ENCODE assay signal across 7 mouse cellular contexts in genomic region chr3:94482764-94483385, GRCm38 (mm10). TPM values are rescaled to one million over a fixed set of nuclear protein-coding genes. Genes with fewer than 3 reads are reported as not detected.
DNase-seq lines count a peak whose midpoint lies in the region; ATAC-seq and TF ChIP-seq lines count a peak whose summit lies in the region.

No protein-coding gene starts in this region.

- 67% methylated on average over 17 of the region's 17 CpGs for WGBS in lung, postnatal 0 days

- H3K9ac ChIP-seq in lung, postnatal 0 days (replicated peaks; ENCODE audit: low read depth) = no peak overlapping the region

- TF ChIP-seq EP300 in lung, postnatal 0 days (IDR thresholded peaks at IDR 0.05) = no peak

- H3K27me3 ChIP-seq in lung, postnatal 0 days (replicated peaks; ENCODE audit: insufficient read depth, low read length) = 0 out of 2 replicates have a peak, but pooled peaks cover 5% of the 10 kb centered on the region

- no peaks in the 10 kb centered on the region for H3K4me1 ChIP-seq in lung, postnatal 0 days (ENCODE audit: insufficient read depth, low read depth, low read length)

- no peak overlapping the region for H3K4me3 ChIP-seq in lung, postnatal 0 days (ENCODE audit: low read depth, low read length)

- TF ChIP-seq CTCF in lung, postnatal 0 days (IDR thresholded peaks at IDR 0.05) = no peak

- ATAC-seq in lung, postnatal 0 days = peak; percentile 53

- H3K9me3 ChIP-seq in lung, postnatal 0 days (ENCODE audit: low read length) = no peaks in the 10 kb centered on the region

- peak; percentile 42 to 70 for DNase-seq in urinary bladder, adult 18-20 months (ENCODE audit: low spot score in 2 of 2)
- no peak for DNase-seq in urinary bladder, postnatal 4 days (ENCODE audit: low spot score in 2 of 2)
- peak; percentile 79 for DNase-seq in fibroblast of lung, adult 2 months (ENCODE audit: low read depth)
- peak; percentile 76 for DNase-seq in lung, postnatal 0 days (ENCODE audit: low spot score)
- peak; percentile 57 for DNase-seq in skeletal muscle tissue, adult 2 months (ENCODE audit: low read depth, low spot score)
- no peak for DNase-seq in right cerebral cortex, postnatal 36 days (ENCODE audit: low spot score in 2 of 2)
- DNase-seq in ovary, postnatal 36 days (ENCODE audit: low spot score) = no peak

- H3K4me2 ChIP-seq in lung, postnatal 0 days (replicated peaks; ENCODE audit: low read depth, low read length) = no peak overlapping the region

- no peak overlapping the region for H3K27ac ChIP-seq in lung, postnatal 0 days (ENCODE audit: low read length)

- no peaks in the 10 kb centered on the region for H3K36me3 ChIP-seq in lung, postnatal 0 days (ENCODE audit: insufficient read depth, low read length)

RNA-seq across cellular contexts. Expression of gene Riiad1, which starts 2.7 kb away (rescaled TPM):
- 28.7 and 32.9 TPM in 2 replicates for polyA plus RNA-seq in lung, postnatal 0 days (2015; fragmentation: Nextera tagmentation; extraction: Ambion mirVana)

RNA-seq across cellular contexts. Expression of gene Celf3, which starts 4.8 kb away (rescaled TPM):
- 0.80 and 1.2 TPM in 2 replicates for polyA plus RNA-seq in lung, postnatal 0 days (2015; fragmentation: Nextera tagmentation; extraction: Ambion mirVana)

RNA-seq across cellular contexts. Expression of gene Oaz3, which starts 39.2 kb away (rescaled TPM):
- polyA plus RNA-seq in lung, postnatal 0 days (2015; fragmentation: Nextera tagmentation; extraction: Ambion mirVana) = 0.25 and 0.30 TPM in 2 replicates

RNA-seq across cellular contexts. Expression of gene Mrpl9, which starts 39.8 kb away (rescaled TPM):
- 39.2 and 39.7 TPM in 2 replicates for polyA plus RNA-seq in lung, postnatal 0 days (2015; fragmentation: Nextera tagmentation; extraction: Ambion mirVana)

Comparison
In these comparisons a context has a peak if more than half of its experiments do, and no peak if none do; other contexts are left out.
1. DNase-seq: peak in urinary bladder, adult 18-20 months (2 of 2), fibroblast of lung, adult 2 months (single experiment), lung, postnatal 0 days (single experiment) and skeletal muscle tissue, adult 2 months (single experiment); none in urinary bladder, postnatal 4 days (0 of 2), right cerebral cortex, postnatal 36 days (0 of 2) and ovary, postnatal 36 days (single experiment).